ENCODE assay signal across 21 mouse cellular contexts in genomic region chrX:75137729-75138128, GRCm38 (mm10). TPM values are rescaled to one million over a fixed set of nuclear protein-coding genes. Genes with fewer than 3 reads are reported as not detected.
DNase-seq lines count a peak whose midpoint lies in the region; ATAC-seq and TF ChIP-seq lines count a peak whose summit lies in the region.
"Had no signal": no experiment of that assay in that cellular context is flagged by ENCODE, and none has a peak within 500 bp of the region (broad histone marks: within the 10 kb centered on the region; RNA-seq: fewer than 3 reads in every experiment).

No protein-coding gene starts in this region.

- TF ChIP-seq EP300 in liver, embryonic 14.5 days (IDR thresholded peaks at IDR 0.05; ENCODE audit: low read depth): peak; percentile 60

- 16% methylated on average over 2 of the region's 2 CpGs for WGBS in liver, embryonic 14.5 days (ENCODE audit: insufficient replicate concordance)
- WGBS in hindbrain, embryonic 16.5 days: 91% methylated on average over 2 of the region's 2 CpGs

- no peaks in the 10 kb centered on the region for H3K36me3 ChIP-seq in G1E (replicated peaks)
- no peaks in the 10 kb centered on the region for H3K36me3 ChIP-seq in liver, embryonic 14.5 days (replicated peaks; ENCODE audit: control insufficient read depth, insufficient read depth, low read depth)
- no peaks in the 10 kb centered on the region for H3K36me3 ChIP-seq in hindbrain, embryonic 16.5 days (ENCODE audit: control insufficient read depth, insufficient read depth, low read length)
- H3K36me3 ChIP-seq: kidney, embryonic 15.5 days had no signal

- H3K4me2 ChIP-seq in liver, embryonic 14.5 days (ENCODE audit: low read depth): no peak overlapping the region
- no peak overlapping the region for H3K4me2 ChIP-seq in hindbrain, embryonic 16.5 days (ENCODE audit: low read length)
- H3K4me2 ChIP-seq: hindbrain, embryonic 14.5 days; kidney, embryonic 15.5 days had no signal

- no peaks in the 10 kb centered on the region for H3K27me3 ChIP-seq in G1E (ENCODE audit: insufficient read depth, low read length)
- no peaks in the 10 kb centered on the region for H3K27me3 ChIP-seq in liver, embryonic 14.5 days (ENCODE audit: control insufficient read depth, insufficient read depth, low read length)
- no peaks in the 10 kb centered on the region for H3K27me3 ChIP-seq in hindbrain, embryonic 16.5 days (replicated peaks; ENCODE audit: control insufficient read depth, insufficient read depth, low read length)
- H3K27me3 ChIP-seq: kidney, embryonic 15.5 days had no signal

- peak; percentile 88 for ATAC-seq in G1E (ENCODE audit: extremely low read depth, insufficient number of reproducible peaks, low FRiP score, poor library complexity, severe bottlenecking)
- ATAC-seq in liver, embryonic 14.5 days (ENCODE audit: insufficient read depth): peak; percentile 91
- ATAC-seq in hindbrain, embryonic 16.5 days: no peak
- no peak for ATAC-seq in granulocyte monocyte progenitor cell, adult 5-6 weeks (replicated peaks; ENCODE audit: poor library complexity, severe bottlenecking)
- ATAC-seq: CD4-positive, CD25-positive, alpha-beta regulatory T cell, adult 4 months; midbrain, embryonic 16.5 days had no signal

- no peak for TF ChIP-seq POLR2A in embryonic fibroblast, embryonic 13.5 days (IDR thresholded peaks at IDR 0.05; ENCODE audit: low read depth, low read length)

- H3K4me1 ChIP-seq in G1E (ENCODE audit: insufficient read depth, low read depth, low read length): peaks cover 6% of the 10 kb centered on the region; the same call in 1 of the 2 replicates
- no peaks in the 10 kb centered on the region; the same call in 1 of the 2 replicates for H3K4me1 ChIP-seq in embryonic fibroblast, embryonic 13.5 days (ENCODE audit: control insufficient read depth, insufficient read depth, low read length)
- peaks cover 6 to 12% of the 10 kb centered on the region in 2 experiments for H3K4me1 ChIP-seq in liver, embryonic 14.5 days (replicated peaks; ENCODE audit: control insufficient read depth in 2 of 2, insufficient read depth in 2 of 2, low read length in 1 of 2)
- H3K4me1 ChIP-seq in hindbrain, embryonic 16.5 days (ENCODE audit: control insufficient read depth, insufficient read depth, low read depth, low read length): no peaks in the 10 kb centered on the region
- H3K4me1 ChIP-seq: kidney, embryonic 15.5 days had no signal

- H3K27ac ChIP-seq in embryonic fibroblast, embryonic 13.5 days (ENCODE audit: insufficient read depth, low read length): peak overlapping the region; percentile 90
- peak overlapping the region; percentile 70 for H3K27ac ChIP-seq in liver, embryonic 14.5 days
- H3K27ac ChIP-seq in hindbrain, embryonic 16.5 days (ENCODE audit: low read depth, low read length): no peak overlapping the region
- H3K27ac ChIP-seq: hindbrain, embryonic 14.5 days; kidney, embryonic 15.5 days; layer of hippocampus, adult 2 months; macrophage had no signal

- DNase-seq in 3T3-L1 (ENCODE audit: low read depth, low spot score) (peak; percentile 81), G1E (ENCODE audit: low spot score) (peak; percentile 2)
- peak; percentile 45 to 73 (median 47) for DNase-seq in liver, embryonic 14.5 days (ENCODE audit: low read depth in 3 of 3, low spot score in 3 of 3)
- DNase-seq in urinary bladder, postnatal 10 days (ENCODE audit: low spot score): no peak
- DNase-seq in cerebellum, postnatal 4 days (ENCODE audit: low spot score in 2 of 2): no peak
- DNase-seq: adrenal gland, postnatal 25 days; heart, adult 11 months; spleen, adult 18-20 months had no signal

- TF ChIP-seq CTCF in G1E (IDR thresholded peaks at IDR 0.05; ENCODE audit: low read depth, low read length): no peak
- no peak for TF ChIP-seq CTCF in embryonic fibroblast, embryonic 13.5 days (IDR thresholded peaks at IDR 0.05; ENCODE audit: borderline replicate concordance, insufficient read depth, low read length)
- no peak for TF ChIP-seq CTCF in liver, embryonic 14.5 days (IDR thresholded peaks at IDR 0.05; ENCODE audit: low read depth)

- no peaks in the 10 kb centered on the region for H3K9me3 ChIP-seq in G1E (replicated peaks)
- no peaks in the 10 kb centered on the region for H3K9me3 ChIP-seq in liver, embryonic 14.5 days (ENCODE audit: control insufficient read depth, low read length)
- H3K9me3 ChIP-seq in hindbrain, embryonic 16.5 days (ENCODE audit: control insufficient read depth, low read length): no peaks in the 10 kb centered on the region
- H3K9me3 ChIP-seq: kidney, embryonic 15.5 days had no signal

- no peak overlapping the region for H3K4me3 ChIP-seq in G1E (ENCODE audit: low read depth, low read length)
- H3K4me3 ChIP-seq in embryonic fibroblast, embryonic 13.5 days (ENCODE audit: insufficient read depth, low read length): no peak overlapping the region
- no peak overlapping the region for H3K4me3 ChIP-seq in liver, embryonic 14.5 days (ENCODE audit: insufficient read depth in 1 of 2, low read depth in 2 of 2, low read length in 2 of 2)
- H3K4me3 ChIP-seq in hindbrain, embryonic 16.5 days (ENCODE audit: low read length): no peak overlapping the region
- H3K4me3 ChIP-seq: kidney, embryonic 15.5 days; layer of hippocampus, adult 2 months had no signal

- no peak overlapping the region; the same call in 1 of the 2 replicates for H3K9ac ChIP-seq in liver, embryonic 14.5 days (replicated peaks)
- no peak overlapping the region for H3K9ac ChIP-seq in hindbrain, embryonic 16.5 days (ENCODE audit: low read depth, low read length)
- H3K9ac ChIP-seq: hindbrain, embryonic 14.5 days; kidney, embryonic 15.5 days had no signal

RNA-seq across cellular contexts. Expression of gene Mpp1, which starts 6.9 kb away (rescaled TPM):
- 57.8 and 64.9 TPM in 2 replicates for total RNA-seq in G1E (2014; fragmentation: Nextera tagmentation)
- 39.9 and 45.1 TPM in 2 replicates for total RNA-seq in G1E (2017)
- polyA plus RNA-seq in G1E (2012): 2.9 and 3.7 TPM in 2 replicates
- 90.8 and 109 TPM in 2 replicates for polyA plus RNA-seq in embryonic fibroblast, embryonic 13.5 days (2011; ENCODE audit: insufficient read length, low read depth, missing spikeins)
- polyA plus RNA-seq in liver, embryonic 14.5 days (2012; rRNA removed): 44.1 and 63.9 TPM in 2 replicates
- 90.4 and 97.8 TPM in 2 replicates for polyA plus RNA-seq in liver, embryonic 14.5 days (2014; fragmentation: Nextera tagmentation; extraction: Ambion mirVana)
- 30.5 and 31.8 TPM in 2 replicates for polyA plus RNA-seq in hindbrain, embryonic 16.5 days (2015; fragmentation: Nextera tagmentation; extraction: Ambion mirVana)
- total RNA-seq in granulocyte monocyte progenitor cell, adult 5-6 weeks (2014; fragmentation: Nextera tagmentation): 45.3 and 79.8 TPM in 2 replicates
- 57.9 and 59.2 TPM in 2 replicates for total RNA-seq in granulocyte monocyte progenitor cell, adult 5-6 weeks (2017)

RNA-seq across cellular contexts. Expression of gene Smim9, which starts 25.8 kb away (rescaled TPM):
- total RNA-seq in G1E (2014; fragmentation: Nextera tagmentation) (not detected in 2 replicates), G1E (2017) (not detected in 2 replicates)
- not detected in 2 replicates for polyA plus RNA-seq in G1E (2012)
- polyA plus RNA-seq in embryonic fibroblast, embryonic 13.5 days (2011; ENCODE audit: insufficient read length, low read depth, missing spikeins): not detected in 2 replicates
- not detected in 2 replicates for polyA plus RNA-seq in liver, embryonic 14.5 days (2012; rRNA removed)
- polyA plus RNA-seq in liver, embryonic 14.5 days (2014; fragmentation: Nextera tagmentation; extraction: Ambion mirVana): not detected in 2 replicates
- polyA plus RNA-seq in hindbrain, embryonic 16.5 days (2015; fragmentation: Nextera tagmentation; extraction: Ambion mirVana): not detected in 2 replicates
- not detected in 2 replicates for total RNA-seq in granulocyte monocyte progenitor cell, adult 5-6 weeks (2014; fragmentation: Nextera tagmentation)
- total RNA-seq in granulocyte monocyte progenitor cell, adult 5-6 weeks (2017): not detected in 2 replicates
- total RNA-seq: adrenal gland, postnatal 25 days; layer of hippocampus, adult 2 months; liver, adult 2 months had no signal
- polyA plus RNA-seq: CD4-positive, CD25-positive, alpha-beta regulatory T cell, adult 4 months; cortical plate, adult 2 months; heart, embryonic 16.5 days; hindbrain, embryonic 14.5 days; kidney, embryonic 15.5 days; liver, adult 2 months; macrophage; midbrain, embryonic 16.5 days; neural tube, embryonic 11.5 days had no signal

RNA-seq across cellular contexts. Expression of gene Dkc1, which starts 42.1 kb away (rescaled TPM):
- 249 and 285 TPM in 2 replicates for total RNA-seq in G1E (2014; fragmentation: Nextera tagmentation)
- total RNA-seq in G1E (2017): 270 and 288 TPM in 2 replicates
- 11.8 and 17.2 TPM in 2 replicates for polyA plus RNA-seq in G1E (2012)
- 61.0 and 75.8 TPM in 2 replicates for polyA plus RNA-seq in embryonic fibroblast, embryonic 13.5 days (2011; ENCODE audit: insufficient read length, low read depth, missing spikeins)
- 31.9 and 48.1 TPM in 2 replicates for polyA plus RNA-seq in liver, embryonic 14.5 days (2012; rRNA removed)
- 69.3 and 82.8 TPM in 2 replicates for polyA plus RNA-seq in liver, embryonic 14.5 days (2014; fragmentation: Nextera tagmentation; extraction: Ambion mirVana)
- 49.2 and 49.9 TPM in 2 replicates for polyA plus RNA-seq in hindbrain, embryonic 16.5 days (2015; fragmentation: Nextera tagmentation; extraction: Ambion mirVana)
- 174 and 211 TPM in 2 replicates for total RNA-seq in granulocyte monocyte progenitor cell, adult 5-6 weeks (2014; fragmentation: Nextera tagmentation)
- total RNA-seq in granulocyte monocyte progenitor cell, adult 5-6 weeks (2017): 396 and 439 TPM in 2 replicates

RNA-seq across cellular contexts. Expression of gene Gab3, which starts 52.5 kb away (rescaled TPM):
- total RNA-seq in G1E (2014; fragmentation: Nextera tagmentation) (7.1 and 7.8 TPM in 2 replicates), G1E (2017) (2.8 and 2.9 TPM in 2 replicates)
- 0.17 and 0.37 TPM in 2 replicates for polyA plus RNA-seq in G1E (2012)
- 0.67 and 0.72 TPM in 2 replicates for polyA plus RNA-seq in embryonic fibroblast, embryonic 13.5 days (2011; ENCODE audit: insufficient read length, low read depth, missing spikeins)
- polyA plus RNA-seq in liver, embryonic 14.5 days (2012; rRNA removed): 0.57 and 0.63 TPM in 2 replicates
- 0.56 and 0.69 TPM in 2 replicates for polyA plus RNA-seq in liver, embryonic 14.5 days (2014; fragmentation: Nextera tagmentation; extraction: Ambion mirVana)
- 3.0 and 3.1 TPM in 2 replicates for polyA plus RNA-seq in hindbrain, embryonic 16.5 days (2015; fragmentation: Nextera tagmentation; extraction: Ambion mirVana)
- 0.36 and 3.3 TPM in 2 replicates for total RNA-seq in granulocyte monocyte progenitor cell, adult 5-6 weeks (2014; fragmentation: Nextera tagmentation)
- 1.9 and 2.9 TPM in 2 replicates for total RNA-seq in granulocyte monocyte progenitor cell, adult 5-6 weeks (2017)

Comparison
In these comparisons a context has a peak if more than half of its experiments do, and no peak if none do; other contexts are left out.
1. DNase-seq: peak in 3T3-L1 (single experiment), G1E (single experiment) and liver, embryonic 14.5 days (3 of 3); none in urinary bladder, postnatal 10 days (single experiment) and cerebellum, postnatal 4 days (0 of 2).
2. ATAC-seq: peak in G1E (single experiment) and liver, embryonic 14.5 days (single experiment); none in hindbrain, embryonic 16.5 days (single experiment) and granulocyte monocyte progenitor cell, adult 5-6 weeks (single experiment).